Mouse (Mus musculus) heart, adult 18-20 months (tissue): Measurements from ENCODE around the gene Adra1b. TPM values are rescaled to one million over a fixed set of nuclear protein-coding genes. Genes with fewer than 3 reads are reported as not detected.
A peak's percentile ranks its signal among the peaks of the same experiment; 100 is the strongest.

ENCODE experiments used
- DNase-seq, 2 experiments: peaks; one replicate each; pipeline ENCODE4 v3.0.0; 2021 to 2022; ENCODE audit warnings: mixed read lengths in 1 of 2
- total RNA-seq, 2 experiments: library from RNA; stranded (reverse); gene quantifications; 2 replicates each; pipeline ENCODE4 v1.2.3; 2021

Adra1b gene
- total RNA-seq, 2 experiments from 2014 or later, result 44.0 to 48.9 TPM

GRCm38 (mm10) chr11:43820552-43821460 lies 80.2 kb downstream of the Adra1b start:
- peak; percentile 54 to 75 for DNase-seq

GRCm38 (mm10) chr11:43817368-43817923 lies 83.6 kb downstream of the Adra1b start:
- no peak for DNase-seq

DNA sequence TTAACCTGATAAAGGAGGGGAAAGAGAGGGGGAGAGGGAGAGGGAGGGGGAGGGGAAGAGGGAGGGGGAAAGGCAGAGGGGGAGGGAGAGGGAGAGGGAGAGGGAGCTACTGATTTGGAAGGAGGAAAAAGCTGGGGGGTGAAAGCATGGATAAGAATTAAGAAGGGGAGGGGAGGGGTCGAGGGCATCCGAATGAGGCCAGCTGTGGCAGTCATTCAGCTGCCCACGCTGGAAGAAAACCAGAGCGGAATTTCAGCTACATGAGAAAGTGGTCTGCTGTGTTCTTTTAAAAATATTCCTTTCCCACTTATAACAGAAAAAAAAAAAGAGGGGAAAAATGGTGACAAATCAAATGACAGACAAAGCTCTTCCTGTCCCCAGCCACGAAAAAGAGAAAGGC lies 88.5 kb downstream of the Adra1b start:
- DNase-seq, result no peak

DNA sequence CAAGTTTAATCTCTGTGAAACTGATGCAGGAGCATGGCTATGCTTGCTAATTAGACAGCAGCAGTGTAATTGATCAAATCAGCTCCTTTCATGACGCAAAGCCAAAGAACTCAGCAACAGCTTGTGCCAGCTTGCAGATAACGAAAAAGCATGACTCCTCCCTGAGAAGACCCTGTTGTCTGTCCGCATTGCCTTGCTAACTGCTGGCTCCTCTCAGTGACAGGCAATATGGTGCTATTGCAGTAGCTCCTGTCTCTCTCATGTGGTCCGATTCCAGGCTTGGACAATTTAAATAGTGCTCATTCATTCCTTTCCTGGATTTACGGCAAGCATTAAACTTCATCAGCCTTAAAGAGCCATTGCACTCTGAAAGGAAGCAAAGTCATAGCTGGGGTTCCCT lies 93.3 kb downstream of the Adra1b start:
- DNase-seq, result no peak

DNA sequence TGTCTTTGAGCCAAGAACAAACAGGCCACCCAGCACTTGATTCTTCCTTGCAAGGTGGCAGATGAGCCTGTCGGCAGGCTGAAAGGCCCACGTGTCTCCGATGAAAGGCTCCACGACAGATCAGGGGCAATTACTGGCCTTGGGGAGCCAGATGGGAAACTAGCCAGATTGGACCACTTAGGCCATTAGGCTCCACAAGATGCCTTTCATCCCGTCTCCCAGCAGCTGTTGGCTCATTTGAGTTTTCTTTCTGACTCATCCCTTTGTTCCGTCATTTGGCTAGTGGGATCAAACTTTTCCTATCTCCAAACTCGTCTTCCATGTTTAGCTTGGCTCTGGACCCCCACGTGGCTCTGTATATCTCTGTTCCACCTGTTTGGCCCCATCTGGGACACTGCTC lies 105.0 kb downstream of the Adra1b start:
- DNase-seq, result no peak

- DNase-seq, result peak; percentile 40 to 74
These were observed 110.6 kb downstream of the Adra1b start for GRCm38 (mm10) chr11:43790446-43790845.

GRCm38 (mm10) chr11:43783772-43784171 lies 117.2 kb downstream of the Adra1b start:
- DNase-seq, result peak; percentile 58 to 83

DNA sequence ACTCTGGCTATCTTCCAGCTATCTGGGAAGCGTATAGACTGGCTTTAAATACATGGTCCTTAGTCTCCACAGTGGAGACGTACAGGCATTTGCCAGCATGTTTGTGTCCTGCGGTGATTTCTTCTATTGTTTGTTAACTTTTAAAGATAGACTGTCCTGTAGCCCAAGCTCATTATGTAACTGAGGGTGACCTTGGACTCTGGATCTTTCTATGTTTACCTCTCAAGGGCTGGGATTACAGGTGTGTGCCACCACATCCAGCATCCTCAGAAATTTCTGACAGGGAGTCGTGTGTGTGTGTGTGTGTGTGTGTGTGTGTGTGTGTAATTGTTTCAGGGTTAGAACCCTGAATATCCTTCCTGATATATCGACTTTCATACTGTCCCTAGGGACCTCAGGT lies 117.9 kb downstream of the Adra1b start:
- no peak for DNase-seq

DNA sequence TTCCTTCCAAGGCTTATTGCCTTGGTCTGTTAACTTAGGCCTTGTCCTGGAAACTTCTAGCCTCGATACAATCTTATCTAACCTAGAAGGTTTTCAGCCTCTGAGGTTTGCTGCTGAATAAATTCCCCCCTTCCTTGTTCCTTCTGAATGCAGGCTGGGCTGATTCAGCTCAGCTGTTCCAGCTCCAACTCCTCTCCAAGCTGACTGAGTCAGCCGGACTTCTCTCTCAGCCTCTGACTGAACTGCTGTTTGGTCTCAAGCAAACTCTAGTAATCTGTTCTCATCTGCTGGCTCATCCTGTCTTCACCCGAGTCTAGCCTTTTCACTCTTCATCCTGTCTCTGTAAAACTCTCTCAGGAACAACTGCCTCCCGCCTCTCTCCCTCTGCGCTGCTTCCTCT lies 121.5 kb downstream of the Adra1b start:
- DNase-seq, result no peak

GRCm38 (mm10) chr11:43776324-43776694 lies 124.7 kb downstream of the Adra1b start:
- no peak for DNase-seq

DNA sequence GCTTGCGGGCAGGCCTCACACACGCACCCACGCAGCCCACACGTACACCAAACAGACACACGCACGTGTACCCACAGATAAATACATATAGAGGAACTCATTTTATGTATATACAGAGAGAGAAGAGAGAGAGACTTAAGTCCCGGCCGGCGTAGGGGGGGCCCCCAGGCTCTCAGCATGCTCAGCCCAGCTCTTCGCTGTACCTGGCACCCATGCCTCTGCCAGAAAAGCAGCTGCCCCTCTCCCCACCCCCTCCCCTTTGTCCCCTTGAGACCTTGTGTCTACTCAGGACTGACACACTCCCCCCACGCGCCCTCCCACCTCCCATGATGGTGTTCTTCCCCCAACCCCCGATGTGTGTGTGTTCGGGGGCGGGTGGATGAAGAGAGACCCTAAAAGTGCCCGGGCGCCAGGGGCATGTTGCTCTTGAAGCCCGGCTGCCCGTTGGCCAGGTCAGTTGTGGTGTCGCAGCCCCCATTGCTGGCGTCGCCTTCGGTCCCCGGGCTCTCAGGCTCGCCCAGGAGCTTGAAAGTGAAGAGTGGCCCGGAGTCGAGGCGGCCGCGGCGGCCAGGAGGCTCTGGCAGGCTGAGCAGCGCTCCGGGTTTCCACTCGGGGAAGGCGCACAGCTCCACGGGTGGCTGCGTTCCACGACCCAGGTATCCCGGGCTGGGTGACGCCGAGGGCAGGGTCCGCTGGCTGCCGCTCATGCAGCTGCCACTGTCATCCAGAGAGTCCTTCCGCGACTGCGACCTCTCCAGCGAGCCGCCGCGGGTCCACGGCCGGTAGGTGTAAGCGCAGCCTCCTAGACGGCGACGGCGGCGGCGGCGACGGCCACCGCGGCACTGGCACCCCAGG lies 125.3 kb downstream of the Adra1b start:
- DNase-seq, result no peak

DNA sequence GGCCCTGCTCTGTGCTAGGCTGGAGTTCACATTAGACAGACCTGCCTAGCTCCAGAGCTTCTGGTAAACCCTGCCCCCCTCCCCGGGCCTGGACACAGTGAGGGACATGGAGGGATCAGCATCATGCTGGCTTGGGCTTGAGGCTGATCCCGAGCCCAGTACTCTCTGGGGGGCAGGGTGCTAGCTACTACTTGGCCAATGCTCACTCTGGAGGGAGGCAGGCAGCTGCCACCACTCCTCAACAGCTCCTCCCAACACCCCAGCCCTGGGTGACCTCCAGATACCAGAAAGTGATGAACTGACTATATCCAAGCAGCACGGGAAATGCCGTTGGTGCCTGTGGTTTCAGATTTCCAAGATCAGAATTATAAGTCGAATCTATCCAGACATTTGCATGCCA lies 127.3 kb downstream of the Adra1b start:
- DNase-seq, result peak in 1 of 2 experiments; percentile 36

- DNase-seq, result no peak
These were observed 130.9 kb downstream of the Adra1b start for GRCm38 (mm10) chr11:43770110-43770509.

DNA sequence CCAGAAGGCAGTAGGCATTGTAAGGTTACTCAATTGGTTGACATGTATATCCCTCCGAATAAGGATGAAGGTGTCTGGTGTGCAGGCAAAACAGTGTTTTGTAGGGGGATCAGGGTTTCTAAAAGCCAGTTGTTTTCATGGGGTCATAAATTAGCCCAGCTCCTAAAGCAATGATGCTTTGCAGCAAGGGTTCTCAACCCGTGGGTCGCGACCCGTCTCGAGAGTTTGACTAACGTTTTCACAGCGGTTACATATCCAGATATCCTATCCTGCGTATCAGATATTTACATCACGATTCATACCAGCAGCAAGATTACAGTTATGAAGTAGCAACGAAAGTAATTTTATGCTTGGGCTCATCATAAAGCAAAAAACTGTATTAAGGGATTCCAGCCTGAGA lies 133.3 kb downstream of the Adra1b start:
- no peak for DNase-seq

GRCm38 (mm10) chr11:43766922-43767648 lies 133.9 kb downstream of the Adra1b start:
- peak; percentile 70 to 82 for DNase-seq

DNA sequence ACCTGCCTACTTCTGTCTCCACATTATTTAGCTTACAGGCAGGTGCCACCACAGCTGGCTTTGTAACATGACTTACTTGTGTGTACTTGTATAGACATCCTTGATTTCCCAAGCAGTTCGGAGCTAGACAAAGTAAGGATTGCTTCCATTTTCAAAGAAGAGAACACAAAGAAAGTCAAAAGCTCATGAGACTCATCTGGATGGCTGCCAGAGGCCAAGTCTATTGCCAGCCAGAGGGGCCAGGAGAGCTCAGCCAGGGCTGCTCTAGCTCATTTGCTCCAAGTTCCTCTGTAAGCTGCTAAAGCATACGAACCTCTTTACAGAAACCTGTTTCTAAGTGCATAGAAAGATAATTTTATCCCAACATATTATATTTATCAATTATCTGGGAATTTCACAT lies 142.6 kb downstream of the Adra1b start:
- DNase-seq, result no peak

DNA sequence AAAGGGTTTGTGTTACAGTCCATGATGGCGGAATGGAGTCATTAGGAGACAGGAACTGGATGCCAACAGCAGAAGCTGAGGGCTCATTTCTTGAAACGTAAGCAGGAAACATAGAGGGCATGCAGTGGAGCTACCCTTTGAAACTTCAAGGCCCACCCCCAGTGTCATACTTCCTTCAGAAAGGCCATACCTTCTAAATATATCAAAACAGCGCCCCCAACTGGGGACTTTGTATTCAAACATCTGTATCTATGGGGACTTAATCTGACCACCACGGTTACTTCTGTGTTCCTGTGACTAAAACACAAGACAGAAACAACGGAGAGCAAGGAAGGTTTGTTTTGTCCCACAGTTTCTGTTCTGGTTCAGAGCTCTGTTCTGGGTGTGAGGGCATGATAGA lies 145.6 kb downstream of the Adra1b start:
- no peak for DNase-seq

- DNase-seq, result no peak
These were observed 146.4 kb downstream of the Adra1b start for GRCm38 (mm10) chr11:43754568-43754967.

DNA sequence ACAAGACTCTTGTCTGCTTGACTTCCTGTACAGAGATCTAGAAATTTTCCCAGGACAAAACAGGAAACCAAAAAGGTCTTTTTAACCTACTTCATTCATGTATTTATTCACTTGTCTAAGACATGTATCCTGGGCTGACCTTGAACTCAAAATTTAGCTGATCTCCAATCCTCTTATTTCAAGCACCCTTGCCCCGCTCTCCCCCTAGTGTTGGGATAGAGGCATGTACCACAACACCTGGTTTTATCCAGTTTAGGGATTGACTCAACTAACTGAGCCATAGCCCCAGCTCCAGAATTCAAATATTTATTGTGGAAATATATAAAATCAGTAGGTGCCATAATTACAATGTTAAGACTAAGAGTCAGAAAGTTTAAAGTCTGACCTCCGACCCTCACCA lies 149.5 kb downstream of the Adra1b start:
- DNase-seq, result no peak

GRCm38 (mm10) chr11:43747233-43748226 lies 153.5 kb downstream of the Adra1b start, which contains the start of gene Ttc1:
Ttc1 (minus strand) TSS chr11:43748008.
- peak; percentile 99 for DNase-seq
